Mouse (Mus musculus) hindbrain, embryonic 15.5 days (tissue): ENCODE data around the gene Tuba1c. TPM values are rescaled to one million over a fixed set of nuclear protein-coding genes. Genes with fewer than 3 reads are reported as not detected.

Experiments used
- ATAC-seq: fragments of 200-750 bp; cut with Nextera tagmentation; 2 replicates; pipeline ENCODE4 v1.8.0; 2017; ENCODE audit warnings: low read depth, moderate number of reproducible peaks, moderate TSS enrichment; ENCODE audit not compliant: low FRiP score
- H3K27ac ChIP-seq: fragments of 300-500 bp; sonication (generic); replicated peaks from 2 replicates; pipeline ENCODE4 v1.5.1; 2015; ENCODE audit warnings: mild to moderate bottlenecking, inconsistent platforms
- H3K27me3 ChIP-seq: fragments of 300-500 bp; sonication (generic); 2 replicates; pipeline ENCODE4 v1.6.1; 2015; ENCODE audit warnings: control low read depth, inconsistent platforms
- H3K36me3 ChIP-seq: fragments of 300-500 bp; sonication (generic); 2 replicates; pipeline ENCODE4 v1.6.1; 2015; ENCODE audit warnings: control low read depth, inconsistent platforms
- H3K4me1 ChIP-seq: fragments of 300-500 bp; sonication (generic); replicated peaks from 2 replicates; pipeline ENCODE4 v1.6.1; 2015; ENCODE audit warnings: control low read depth, inconsistent platforms
- H3K4me2 ChIP-seq: fragments of 300-500 bp; sonication (generic); 2 replicates; pipeline ENCODE4 v1.6.1; 2015; ENCODE audit warnings: moderate library complexity, mild to moderate bottlenecking, inconsistent platforms
- H3K4me3 ChIP-seq: fragments of 300-500 bp; sonication (generic); 2 replicates; pipeline ENCODE4 v1.5.1; 2015; ENCODE audit warnings: mild to moderate bottlenecking, inconsistent platforms
- H3K9ac ChIP-seq: fragments of 300-500 bp; sonication (generic); 2 replicates; pipeline ENCODE4 v1.6.1; 2015; ENCODE audit warnings: inconsistent platforms
- H3K9me3 ChIP-seq: fragments of 300-500 bp; sonication (generic); 2 replicates; pipeline ENCODE4 v1.6.1; 2016; ENCODE audit warnings: control low read depth, inconsistent platforms
- WGBS: fragments of 180-500 bp; shearing (Covaris S2); methylation state at CpG from one replicate; pipeline ENCODE4 v1.1.7; 2015; 5-methylcytosine and 5-hydroxymethylcytosine counted together
- polyA plus RNA-seq: library from polyadenylated mRNA; unstranded; fragments of >200 nt; fragmentation: Nextera tagmentation; extraction: Ambion mirVana; gene quantifications from 2 replicates; pipeline ENCODE4 v1.2.1, GENCODE M21; 2015

Gene Tuba1c
- polyA plus RNA-seq, 1 experiment from 2014 or later: 22.5 TPM

- WGBS: 95% methylated on average over 7 of the region's 7 CpGs
- no peak overlapping the region for H3K4me3 ChIP-seq
- no peak overlapping the region for H3K27ac ChIP-seq
- no peaks in the 10 kb centered on the region for H3K27me3 ChIP-seq
- ATAC-seq: no peak
- no peak overlapping the region for H3K4me2 ChIP-seq
- H3K36me3 ChIP-seq: no peaks in the 10 kb centered on the region
- no peaks in the 10 kb centered on the region for H3K9me3 ChIP-seq
- H3K4me1 ChIP-seq: peaks cover 11% of the 10 kb centered on the region; the same call in 1 of the 2 replicates
- H3K9ac ChIP-seq: no peak overlapping the region
These were observed 8.4 kb upstream of the Tuba1c start for GRCm38 (mm10) chr15:99021255-99021654.

GRCm38 (mm10) chr15:99024668-99025314 is 4.9 kb upstream of the Tuba1c start:
- Histone ChIP-seq H3K9ac (no peak overlapping the region), H3K4me3 (no peak overlapping the region), H3K27ac (no peak overlapping the region), H3K27me3 (peaks cover 11% of the 10 kb centered on the region; the same call in 1 of the 2 replicates), H3K4me1 (peaks cover 8% of the 10 kb centered on the region), H3K4me2 (no peak overlapping the region), H3K9me3 (no peaks in the 10 kb centered on the region), H3K36me3 (no peaks in the 10 kb centered on the region)
- WGBS: 20% methylated on average over 7 of the region's 8 CpGs
- no peak for ATAC-seq

- 75% methylated on average over 13 of the region's 13 CpGs for WGBS
- ATAC-seq: no peak
- no peak overlapping the region for H3K4me2 ChIP-seq
- no peaks in the 10 kb centered on the region for H3K9me3 ChIP-seq
- H3K27ac ChIP-seq: no peak overlapping the region
- H3K36me3 ChIP-seq: no peaks in the 10 kb centered on the region
- peaks cover 14% of the 10 kb centered on the region for H3K4me1 ChIP-seq
- H3K9ac ChIP-seq: no peak overlapping the region
- no peak overlapping the region for H3K4me3 ChIP-seq
- peaks cover 15% of the 10 kb centered on the region; the same call in 1 of the 2 replicates for H3K27me3 ChIP-seq
These were observed 4.3 kb upstream of the Tuba1c start for GRCm38 (mm10) chr15:99025414-99025813.

GRCm38 (mm10) chr15:99026259-99026658 is 3.4 kb upstream of the Tuba1c start:
- Histone ChIP-seq H3K4me2 (no peak overlapping the region), H3K4me3 (no peak overlapping the region), H3K27me3 (peaks cover 21% of the 10 kb centered on the region; the same call in 1 of the 2 replicates), H3K4me1 (peaks cover 14% of the 10 kb centered on the region), H3K9ac (no peak overlapping the region), H3K36me3 (no peaks in the 10 kb centered on the region), H3K9me3 (no peaks in the 10 kb centered on the region), H3K27ac (no peak overlapping the region)
- no peak for ATAC-seq
- WGBS: 60% methylated on average over 4 of the region's 4 CpGs

GRCm38 (mm10) chr15:99027116-99027515 is 2.6 kb upstream of the Tuba1c start:
- Histone ChIP-seq H3K9me3 (no peaks in the 10 kb centered on the region), H3K4me1 (peaks cover 14% of the 10 kb centered on the region), H3K4me2 (no peak overlapping the region), H3K9ac (no peak overlapping the region), H3K27me3 (peaks cover 21% of the 10 kb centered on the region; the same call in 1 of the 2 replicates), H3K36me3 (no peaks in the 10 kb centered on the region), H3K4me3 (no peak overlapping the region), H3K27ac (no peak overlapping the region)
- 68% methylated on average over 5 of the region's 5 CpGs for WGBS
- no peak for ATAC-seq

GRCm38 (mm10) chr15:99028874-99029458 is 725 bp upstream of the Tuba1c start:
- no peak for ATAC-seq
- H3K36me3 ChIP-seq: no peaks in the 10 kb centered on the region
- peak overlapping the region; percentile 68 for H3K4me2 ChIP-seq
- peak overlapping the region; percentile 42 for H3K4me3 ChIP-seq
- peaks cover 21% of the 10 kb centered on the region; the same call in 1 of the 2 replicates for H3K27me3 ChIP-seq
- peaks cover 14% of the 10 kb centered on the region for H3K4me1 ChIP-seq
- WGBS: 7% methylated on average over 10 of the region's 10 CpGs
- no peaks in the 10 kb centered on the region for H3K9me3 ChIP-seq
- no peak overlapping the region for H3K27ac ChIP-seq
- peak overlapping the region; percentile 29; the same call in 1 of the 2 replicates for H3K9ac ChIP-seq

- ATAC-seq: no peak
- Histone ChIP-seq H3K4me2 (peak overlapping the region; percentile 68), H3K27ac (no peak overlapping the region), H3K4me3 (peak overlapping the region; percentile 42), H3K27me3 (peaks cover 21% of the 10 kb centered on the region; the same call in 1 of the 2 replicates), H3K9ac (no peak overlapping the region), H3K9me3 (no peaks in the 10 kb centered on the region), H3K4me1 (peaks cover 14% of the 10 kb centered on the region), H3K36me3 (no peaks in the 10 kb centered on the region)
- WGBS: 17% methylated on average over 26 of the region's 26 CpGs
These were observed 1.1 kb downstream of the Tuba1c start for GRCm38 (mm10) chr15:99030585-99031387.

GRCm38 (mm10) chr15:99031388-99031675 is 1.6 kb downstream of the Tuba1c start:
- H3K27ac ChIP-seq: no peak overlapping the region
- no peak for ATAC-seq
- no peaks in the 10 kb centered on the region for H3K36me3 ChIP-seq
- 73% methylated on average over 4 of the region's 4 CpGs for WGBS
- H3K4me2 ChIP-seq: no peak overlapping the region
- no peak overlapping the region for H3K4me3 ChIP-seq
- H3K9ac ChIP-seq: no peak overlapping the region
- H3K27me3 ChIP-seq: peaks cover 21% of the 10 kb centered on the region; the same call in 1 of the 2 replicates
- no peaks in the 10 kb centered on the region for H3K9me3 ChIP-seq
- H3K4me1 ChIP-seq: peaks cover 14% of the 10 kb centered on the region

- Histone ChIP-seq H3K4me2 (no peak overlapping the region), H3K27me3 (peaks cover 21% of the 10 kb centered on the region; the same call in 1 of the 2 replicates), H3K36me3 (no peaks in the 10 kb centered on the region), H3K4me3 (no peak overlapping the region), H3K9ac (no peak overlapping the region), H3K27ac (no peak overlapping the region), H3K4me1 (peaks cover 14% of the 10 kb centered on the region), H3K9me3 (no peaks in the 10 kb centered on the region)
- no peak for ATAC-seq
- 76% methylated on average over 9 of the region's 9 CpGs for WGBS
These were observed 2.5 kb downstream of the Tuba1c start for GRCm38 (mm10) chr15:99032041-99032725.

GRCm38 (mm10) chr15:99032726-99033250 is 3.1 kb downstream of the Tuba1c start:
- H3K9me3 ChIP-seq: no peaks in the 10 kb centered on the region
- WGBS: 82% methylated on average over 7 of the region's 7 CpGs
- H3K4me1 ChIP-seq: peaks cover 14% of the 10 kb centered on the region
- peaks cover 21% of the 10 kb centered on the region; the same call in 1 of the 2 replicates for H3K27me3 ChIP-seq
- no peak overlapping the region for H3K9ac ChIP-seq
- no peaks in the 10 kb centered on the region for H3K36me3 ChIP-seq
- no peak overlapping the region for H3K4me2 ChIP-seq
- H3K4me3 ChIP-seq: no peak overlapping the region
- no peak overlapping the region for H3K27ac ChIP-seq
- no peak for ATAC-seq

GRCm38 (mm10) chr15:99033498-99034270 is 4.0 kb downstream of the Tuba1c start:
- Histone ChIP-seq H3K9ac (no peak overlapping the region), H3K36me3 (no peaks in the 10 kb centered on the region), H3K4me3 (no peak overlapping the region), H3K9me3 (no peaks in the 10 kb centered on the region), H3K27ac (no peak overlapping the region), H3K4me1 (peaks cover 14% of the 10 kb centered on the region), H3K4me2 (no peak overlapping the region), H3K27me3 (peaks cover 16% of the 10 kb centered on the region; the same call in 1 of the 2 replicates)
- 86% methylated on average over 7 of the region's 7 CpGs for WGBS
- no peak for ATAC-seq
